Mouse (Mus musculus) liver, postnatal 0 days (tissue): Measurements from ENCODE around the gene Gm21083. TPM values are rescaled to one million over a fixed set of nuclear protein-coding genes. Genes with fewer than 3 reads are reported as not detected.
A peak's percentile ranks its signal among the peaks of the same experiment; 100 is the strongest.
"Not testable (repeated sequence)": the region's sequence is repeated elsewhere in the genome, so short reads cannot be mapped to it uniquely, and the experiment has no call there.

Source experiments
- ATAC-seq: fragments of 200-750 bp; cut with Nextera tagmentation; 2 replicates; pipeline ENCODE4 v1.8.0; 2017; ENCODE audit warnings: mild to moderate bottlenecking, moderate library complexity
- DNase-seq: peaks from one replicate; pipeline ENCODE4 v3.0.0-alpha.2; 2016
- H3K27ac ChIP-seq: fragments of 300-500 bp; sonication (generic); 2 replicates; pipeline ENCODE4 v1.5.1; 2014; ENCODE audit warnings: antibody characterized with exemption, moderate library complexity, mild to moderate bottlenecking, low read depth
- H3K27me3 ChIP-seq: fragments of 300-500 bp; sonication (generic); 2 replicates; pipeline ENCODE4 v1.6.1; 2014; ENCODE audit warnings: low read length, control low read depth, mixed read lengths; ENCODE audit not compliant: insufficient read depth
- H3K36me3 ChIP-seq: fragments of 300-500 bp; sonication (generic); replicated peaks from 2 replicates; pipeline ENCODE4 v1.6.1; 2014; ENCODE audit warnings: mild to moderate bottlenecking, control low read depth, low read length, moderate library complexity, mixed read lengths; ENCODE audit not compliant: insufficient read depth
- H3K4me1 ChIP-seq: fragments of 300-500 bp; sonication (generic); 2 replicates; pipeline ENCODE4 v1.6.1; 2014; ENCODE audit warnings: antibody characterized with exemption, mild to moderate bottlenecking, control low read depth; ENCODE audit not compliant: insufficient read depth
- H3K4me2 ChIP-seq: fragments of 300-500 bp; sonication (generic); 2 replicates; pipeline ENCODE4 v1.6.1; 2014; ENCODE audit warnings: low read depth, mild to moderate bottlenecking, low read length, moderate library complexity, mixed read lengths
- H3K4me3 ChIP-seq: fragments of 300-500 bp; sonication (generic); 2 replicates; pipeline ENCODE4 v1.5.1; 2014; ENCODE audit warnings: low read depth, low read length
- H3K9ac ChIP-seq: fragments of 300-500 bp; sonication (generic); replicated peaks from 2 replicates; pipeline ENCODE4 v1.6.1; 2014; ENCODE audit warnings: mild to moderate bottlenecking, moderate library complexity
- H3K9me3 ChIP-seq: fragments of 300-500 bp; sonication (generic); 2 replicates; pipeline ENCODE4 v1.6.1; 2016; ENCODE audit warnings: mild to moderate bottlenecking, control low read depth, low read length, mixed read lengths
- CTCF ChIP-seq: sonication (generic); IDR thresholded peaks from 2 replicates; pipeline ENCODE4 v1.5.1; 2016; ENCODE audit warnings: antibody characterized with exemption, low read depth
- WGBS: fragments of 180-500 bp; shearing (Covaris S2); extraction: QIAGEN DNeasy Blood & Tissue Kit; methylation state at CpG from one replicate; pipeline ENCODE4 v1.1.7; 2014; ENCODE audit not compliant: insufficient replicate concordance; 5-methylcytosine and 5-hydroxymethylcytosine counted together
- polyA plus RNA-seq: library from polyadenylated mRNA; unstranded; fragments of >200 nt; fragmentation: Nextera tagmentation; extraction: Ambion mirVana; gene quantifications from 2 replicates; pipeline ENCODE4 v1.2.1, GENCODE M21; 2015

The Gm21083 gene
- polyA plus RNA-seq: not detected in 2 replicates

GRCm38 (mm10) chr5:15577033-15577432 is at the start of gene Gm21083:
Gene Gm21083 (plus strand): TSS chr5:15577333.
- H3K4me3 ChIP-seq, DNase-seq, H3K9ac ChIP-seq, H3K27ac ChIP-seq, H3K4me1 ChIP-seq, H3K4me2 ChIP-seq, H3K9me3 ChIP-seq, H3K36me3 ChIP-seq, H3K27me3 ChIP-seq, ATAC-seq: not testable (repeated sequence)
- no CpG with 5 or more reads among the region's 1 CpGs for WGBS

GRCm38 (mm10) chr5:15529122-15529521 is 48.0 kb upstream of the Gm21083 start, which contains the start of gene Gm21190:
Gene Gm21190 (minus strand): TSS chr5:15529222.
- not testable (repeated sequence) for ATAC-seq, H3K4me1 ChIP-seq, H3K9me3 ChIP-seq, DNase-seq, H3K27me3 ChIP-seq, H3K27ac ChIP-seq, H3K36me3 ChIP-seq, H3K4me2 ChIP-seq, H3K4me3 ChIP-seq, H3K9ac ChIP-seq
- no CpG with 5 or more reads among the region's 1 CpGs for WGBS

- ATAC-seq, H3K4me3 ChIP-seq, H3K4me2 ChIP-seq, H3K27me3 ChIP-seq, DNase-seq, H3K9me3 ChIP-seq, H3K27ac ChIP-seq, H3K9ac ChIP-seq, H3K36me3 ChIP-seq, H3K4me1 ChIP-seq: not testable (repeated sequence)
- WGBS: 69% methylated on average over 6 of the region's 6 CpGs
These were observed 28.5 kb upstream of the Gm21083 start for GRCm38 (mm10) chr5:15548642-15549041.

- 33% methylated on average over 1 of the region's 1 CpGs for WGBS
- ATAC-seq, H3K4me2 ChIP-seq, H3K9me3 ChIP-seq, H3K27me3 ChIP-seq, H3K27ac ChIP-seq, H3K4me1 ChIP-seq, H3K4me3 ChIP-seq, H3K9ac ChIP-seq, H3K36me3 ChIP-seq: not testable (repeated sequence)
- peak; percentile 31 for DNase-seq
These were observed 28.0 kb upstream of the Gm21083 start for GRCm38 (mm10) chr5:15549134-15549533.

- WGBS: 8% methylated on average over 3 of the region's 3 CpGs
- not testable (repeated sequence) for H3K27me3 ChIP-seq, DNase-seq
These were observed 27.5 kb upstream of the Gm21083 start for GRCm38 (mm10) chr5:15549606-15550005.

GRCm38 (mm10) chr5:15558654-15559053 is 18.5 kb upstream of the Gm21083 start:
- H3K27ac ChIP-seq, H3K4me2 ChIP-seq, H3K9ac ChIP-seq, ATAC-seq, H3K4me3 ChIP-seq, DNase-seq, H3K36me3 ChIP-seq, H3K9me3 ChIP-seq, H3K27me3 ChIP-seq, H3K4me1 ChIP-seq: not testable (repeated sequence)
- 68% methylated on average over 1 of the region's 1 CpGs for WGBS

More at GRCm38 (mm10) chr5:15549606-15550005, 27.5 kb upstream of the Gm21083 start:
- not testable (repeated sequence) for H3K36me3 ChIP-seq, H3K4me2 ChIP-seq, H3K9ac ChIP-seq, H3K4me1 ChIP-seq, H3K4me3 ChIP-seq, H3K9me3 ChIP-seq, H3K27ac ChIP-seq, ATAC-seq
- peak; percentile 46 for TF ChIP-seq CTCF

GRCm38 (mm10) chr5:15561425-15562264 is 15.5 kb upstream of the Gm21083 start:
- not testable (repeated sequence) for H3K9ac ChIP-seq, ATAC-seq, DNase-seq, H3K9me3 ChIP-seq, H3K4me1 ChIP-seq, H3K27me3 ChIP-seq, H3K36me3 ChIP-seq, H3K27ac ChIP-seq, H3K4me2 ChIP-seq, H3K4me3 ChIP-seq
- 63% methylated on average over 3 of the region's 3 CpGs for WGBS

- not testable (repeated sequence) for H3K4me3 ChIP-seq, H3K27ac ChIP-seq, H3K36me3 ChIP-seq, H3K4me1 ChIP-seq, H3K27me3 ChIP-seq, ATAC-seq, H3K9me3 ChIP-seq, DNase-seq, H3K4me2 ChIP-seq, H3K9ac ChIP-seq
These were observed 3.4 kb upstream of the Gm21083 start for GRCm38 (mm10) chr5:15573735-15574134.
